Mouse (Mus musculus) right cerebral cortex, postnatal 14 days (tissue): ENCODE measurements around the gene Prkar1b.
A peak's percentile ranks its signal among the peaks of the same experiment; 100 is the strongest.

ENCODE experiments used
- DNase-seq: peaks from one replicate; pipeline ENCODE4 v3.0.0; 2022

The Prkar1b gene

GRCm38 (mm10) chr5:139149681-139150602, at the start of gene Prkar1b, which contains the start of gene Dnaaf5:
Gene Prkar1b (minus strand): TSS chr5:139150001.
Gene Dnaaf5 (plus strand): TSS chr5:139150223.
- peak; percentile 96 for DNase-seq

GRCm38 (mm10) chr5:139199636-139199994, 49.8 kb upstream of the Prkar1b start:
- no peak for DNase-seq

GRCm38 (mm10) chr5:139198779-139199178, 49.0 kb upstream of the Prkar1b start:
- no peak for DNase-seq

GRCm38 (mm10) chr5:139190958-139191357, 41.2 kb upstream of the Prkar1b start:
- no peak for DNase-seq

- no peak for DNase-seq
These were observed 39.9 kb upstream of the Prkar1b start for GRCm38 (mm10) chr5:139189726-139190125.

- DNase-seq, result no peak
These were observed 35.1 kb upstream of the Prkar1b start for GRCm38 (mm10) chr5:139184897-139185296.

GRCm38 (mm10) chr5:139183601-139184000, 33.8 kb upstream of the Prkar1b start:
- no peak for DNase-seq

GRCm38 (mm10) chr5:139183131-139183530, 33.3 kb upstream of the Prkar1b start:
- DNase-seq, result no peak

GRCm38 (mm10) chr5:139178895-139179631, 29.3 kb upstream of the Prkar1b start:
- DNase-seq, result peak; percentile 87

GRCm38 (mm10) chr5:139174556-139175547, 25.1 kb upstream of the Prkar1b start:
- DNase-seq, result no peak

GRCm38 (mm10) chr5:139174141-139174540, 24.3 kb upstream of the Prkar1b start:
- DNase-seq, result no peak

- no peak for DNase-seq
These were observed 22.1 kb upstream of the Prkar1b start for GRCm38 (mm10) chr5:139171929-139172328.

GRCm38 (mm10) chr5:139167548-139167947, 17.7 kb upstream of the Prkar1b start:
- no peak for DNase-seq

- no peak for DNase-seq
These were observed 17.1 kb upstream of the Prkar1b start for GRCm38 (mm10) chr5:139166781-139167361.

GRCm38 (mm10) chr5:139161632-139162031, 11.8 kb upstream of the Prkar1b start:
- DNase-seq, result no peak

GRCm38 (mm10) chr5:139160899-139161298, 11.1 kb upstream of the Prkar1b start:
- DNase-seq, result no peak

GRCm38 (mm10) chr5:139150603-139151031, 816 bp upstream of the Prkar1b start:
- peak; percentile 51 for DNase-seq

- DNase-seq, result no peak
These were observed 662 bp downstream of the Prkar1b start for GRCm38 (mm10) chr5:139149006-139149672.

- no peak for DNase-seq
These were observed 2.4 kb downstream of the Prkar1b start for GRCm38 (mm10) chr5:139147178-139148078.

GRCm38 (mm10) chr5:139146476-139147075, 3.2 kb downstream of the Prkar1b start:
- DNase-seq, result no peak
